Mouse (Mus musculus): Measurements from ENCODE around the gene Klhl41.

The Klhl41 gene

DNA sequence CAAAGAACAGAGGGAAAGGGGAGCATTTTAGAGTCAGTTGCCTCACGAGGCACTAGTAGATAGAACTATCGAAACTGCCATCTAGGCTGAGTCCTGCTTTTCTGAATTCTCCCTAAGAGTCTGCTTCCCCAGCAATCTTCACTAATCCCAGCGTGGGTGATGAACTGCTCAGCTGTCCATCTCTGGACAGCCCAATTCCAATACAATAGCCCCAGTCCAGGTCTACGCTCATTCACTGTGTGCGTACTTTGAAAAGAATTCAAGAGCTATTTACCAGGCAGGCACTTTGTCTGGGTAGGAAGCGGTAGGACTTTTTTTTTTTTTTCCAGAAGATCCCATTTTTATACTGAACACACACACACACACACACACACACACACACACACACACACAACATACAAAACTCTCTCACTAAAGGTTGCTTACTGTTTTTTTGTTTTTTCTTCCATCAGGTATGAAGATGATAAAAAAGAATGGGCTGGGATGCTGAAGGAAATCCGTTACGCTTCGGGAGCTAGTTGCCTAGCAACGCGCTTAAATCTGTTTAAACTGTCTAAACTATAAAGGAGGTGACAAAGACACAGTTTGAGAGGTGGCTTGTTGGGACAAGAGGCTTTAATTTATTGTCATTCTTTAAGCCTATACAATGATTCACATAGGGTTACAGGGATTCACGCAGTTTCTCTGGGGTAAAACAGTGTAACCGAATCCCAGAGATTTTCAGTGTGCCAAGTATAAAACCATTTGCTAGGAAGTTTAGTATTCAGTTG, 13.3 kb downstream of the Klhl41 start:
- no peak for DNase-seq (ENCODE audit: low spot score in 2 of 2)

DNA sequence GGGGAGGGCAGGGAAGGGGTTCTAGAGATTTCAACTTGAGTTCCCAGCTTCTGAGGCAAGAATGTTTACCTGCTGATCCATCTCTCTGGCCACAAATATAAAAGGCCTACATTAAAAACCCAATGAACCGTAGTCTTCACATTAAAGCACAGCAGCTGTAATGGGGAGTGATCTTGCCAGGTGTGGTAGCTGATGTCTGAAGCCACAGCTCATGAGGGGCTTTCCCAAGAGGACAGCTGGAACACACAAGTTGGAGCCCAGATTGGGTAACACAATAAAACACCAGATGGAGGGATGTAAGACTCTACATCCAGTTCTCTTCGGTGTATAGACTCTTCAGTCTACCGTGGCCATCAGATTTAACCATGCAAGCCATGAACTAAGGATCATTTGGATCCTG, 14.6 kb downstream of the Klhl41 start:
- DNase-seq (ENCODE audit: low spot score in 2 of 2): no peak

GRCm38 (mm10) chr2:69690214-69690613, 20.3 kb downstream of the Klhl41 start:
- DNase-seq (ENCODE audit: low spot score in 2 of 2): no peak

DNA sequence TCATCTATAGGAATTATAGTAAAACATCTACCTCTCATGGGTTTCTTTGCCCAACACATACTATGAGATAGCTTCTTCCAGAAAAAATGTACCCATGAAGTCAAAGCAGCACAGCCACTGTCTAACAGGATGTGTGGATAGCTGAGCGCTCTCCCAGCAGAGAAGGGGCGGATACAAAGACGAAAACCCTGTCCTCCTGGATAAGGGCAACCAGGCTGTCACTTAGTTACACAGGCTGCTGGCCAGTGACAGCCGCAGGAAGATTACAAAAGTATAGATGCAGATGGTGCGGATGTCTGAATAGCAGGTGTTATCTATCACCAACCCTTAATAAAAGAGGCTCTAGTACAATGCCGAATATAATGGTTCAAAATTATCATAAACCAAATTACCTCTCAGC, 20.9 kb downstream of the Klhl41 start:
- DNase-seq (ENCODE audit: low spot score in 2 of 2): no peak

- DNase-seq (ENCODE audit: low spot score in 2 of 2): no peak
These were observed 23.6 kb downstream of the Klhl41 start for GRCm38 (mm10) chr2:69693501-69693900.

DNA sequence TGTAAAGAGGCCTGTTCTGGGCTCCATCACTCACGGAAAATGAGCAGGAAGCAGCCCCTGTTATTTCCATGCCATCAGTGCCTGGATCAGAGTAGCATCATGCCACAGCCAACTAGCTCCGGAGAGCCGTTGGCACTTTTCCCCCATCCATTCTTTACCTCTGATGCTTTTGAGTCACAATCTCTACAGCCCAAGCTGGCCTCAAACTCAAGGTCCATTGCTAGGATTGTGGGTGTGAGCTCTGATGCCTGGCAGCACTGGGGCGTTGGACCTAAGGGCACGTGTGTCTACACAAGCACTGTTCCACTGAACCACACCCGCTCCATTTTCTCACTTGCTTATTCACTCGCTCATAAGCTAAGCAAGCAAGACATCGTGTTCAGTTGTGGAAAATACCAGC, 30.5 kb downstream of the Klhl41 start:
- DNase-seq (ENCODE audit: low spot score in 2 of 2): no peak

DNA sequence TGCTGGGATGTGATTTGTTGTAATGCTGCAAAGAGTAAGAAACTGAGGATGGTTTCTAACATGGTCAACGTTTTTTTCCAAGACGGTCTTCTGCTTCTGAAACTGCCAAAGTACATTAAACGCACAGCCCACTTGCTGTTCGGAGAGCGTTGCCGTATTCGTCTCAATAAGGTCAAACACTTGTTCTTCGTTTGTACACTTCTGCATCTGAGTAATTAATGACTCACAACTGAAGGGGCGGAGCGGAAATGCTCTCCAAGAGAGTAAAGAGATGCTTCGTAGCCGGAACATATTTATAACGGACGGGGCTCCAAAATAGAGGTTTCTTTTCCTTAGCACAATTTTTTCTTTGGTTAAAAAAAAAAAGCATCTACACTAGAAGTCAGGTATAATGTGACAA, 42.3 kb downstream of the Klhl41 start:
- peak in 1 of 2 experiments; percentile 45 for DNase-seq (ENCODE audit: low spot score in 2 of 2)

- DNase-seq (ENCODE audit: low spot score in 2 of 2): peak; percentile 78 to 85
These were observed 43.2 kb downstream of the Klhl41 start, which contains the start of gene Fastkd1 for GRCm38 (mm10) chr2:69712981-69713625. Gene Fastkd1 (minus strand): TSS chr2:69713516.

- DNase-seq (ENCODE audit: low spot score in 2 of 2): no peak
These were observed 43.7 kb downstream of the Klhl41 start for GRCm38 (mm10) chr2:69713626-69714014.

- DNase-seq (ENCODE audit: low spot score in 2 of 2): no peak
These were observed 44.2 kb downstream of the Klhl41 start for GRCm38 (mm10) chr2:69714126-69714525.

- no peak for DNase-seq (ENCODE audit: low spot score in 2 of 2)
These were observed 46.6 kb downstream of the Klhl41 start for GRCm38 (mm10) chr2:69716483-69716882.

DNA sequence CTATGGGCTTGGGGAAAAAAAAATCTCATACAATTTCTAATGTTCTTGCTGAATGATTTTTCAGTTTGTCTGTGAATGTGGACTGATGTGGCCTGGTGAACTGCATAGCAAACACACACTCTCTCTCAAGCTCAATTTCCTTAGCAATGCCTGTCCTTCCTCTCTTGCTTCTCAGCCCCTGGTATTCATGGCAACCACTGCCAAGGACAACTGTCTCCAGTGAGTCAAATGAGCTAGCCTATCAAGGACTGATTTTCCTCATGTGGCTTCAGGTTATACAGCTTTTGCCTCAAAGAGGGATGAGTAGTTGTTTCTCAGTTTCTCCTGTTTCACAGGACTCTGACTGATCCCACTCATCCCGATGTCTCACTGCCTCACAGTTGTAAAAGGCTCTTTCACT, 49.2 kb downstream of the Klhl41 start:
- DNase-seq (ENCODE audit: low spot score in 2 of 2): peak in 1 of 2 experiments; percentile 24

- no peak for DNase-seq (ENCODE audit: low spot score in 2 of 2)
These were observed 52.3 kb downstream of the Klhl41 start, which contains the start of gene Ppig for GRCm38 (mm10) chr2:69722273-69722649. Gene Ppig (plus strand): TSS chr2:69722545.

DNA sequence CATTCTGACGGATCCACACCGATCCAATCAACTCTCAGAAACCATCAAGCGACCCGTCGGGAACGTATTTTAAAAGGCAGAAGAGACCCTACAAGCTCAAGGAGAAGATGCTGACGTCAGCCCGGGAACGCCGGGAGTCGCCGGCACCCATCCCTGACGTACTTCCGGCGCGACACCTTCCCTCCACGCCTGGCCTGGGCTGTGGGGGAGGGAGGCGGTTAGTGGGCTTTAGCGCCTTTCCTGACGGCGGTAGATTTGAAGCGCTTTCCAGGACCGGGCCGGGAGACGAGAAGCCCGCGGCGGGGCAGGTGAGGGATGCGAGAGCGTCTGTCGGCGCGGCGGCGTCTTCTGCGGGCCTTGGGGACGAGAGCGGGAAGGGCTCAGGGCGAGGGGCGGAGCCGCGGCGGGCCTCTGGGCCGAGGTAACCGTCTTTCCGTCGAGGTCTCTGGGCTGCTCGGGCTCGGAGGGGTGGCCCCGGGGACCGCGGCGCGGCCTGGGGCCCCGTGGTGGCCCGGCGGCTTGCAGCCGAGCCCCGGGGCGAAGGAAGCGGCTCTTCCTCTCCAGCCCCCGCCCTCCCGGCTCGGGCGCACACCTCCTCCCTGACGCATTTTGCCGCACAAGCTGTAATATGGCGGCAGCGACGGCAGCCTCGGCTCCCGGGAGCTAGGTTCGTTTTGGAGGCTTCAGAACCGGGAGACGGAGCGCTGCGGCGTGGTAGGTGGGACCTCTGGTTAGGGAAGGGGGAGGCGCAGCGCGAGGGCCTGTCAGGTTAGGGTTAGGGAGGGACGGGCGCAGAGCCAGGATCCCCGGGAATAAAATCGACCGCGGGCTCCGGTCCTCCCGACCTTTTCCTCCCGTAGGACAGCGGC, 53.0 kb downstream of the Klhl41 start:
- DNase-seq (ENCODE audit: low spot score in 2 of 2): peak; percentile 84 to 93

- DNase-seq (ENCODE audit: low spot score in 2 of 2): no peak
These were observed 53.6 kb downstream of the Klhl41 start for GRCm38 (mm10) chr2:69723519-69723825.
